Mouse (Mus musculus) lung, embryonic 14.5 days (tissue): ENCODE data around the gene Slc35d2. TPM values are rescaled to one million over a fixed set of nuclear protein-coding genes. Genes with fewer than 3 reads are reported as not detected.

Source experiments
- ATAC-seq: fragments of 200-750 bp; cut with Nextera tagmentation; 2 replicates; pipeline ENCODE4 v1.8.0; 2017; ENCODE audit warnings: mild to moderate bottlenecking, moderate TSS enrichment, moderate library complexity; ENCODE audit not compliant: insufficient read depth
- DNase-seq: peaks from one replicate; pipeline ENCODE4 v3.0.0-alpha.2; 2015
- H3K27ac ChIP-seq: fragments of 300-500 bp; sonication (generic); 2 replicates; pipeline ENCODE4 v1.5.1; 2014; ENCODE audit warnings: low read depth, mild to moderate bottlenecking, moderate library complexity
- H3K27me3 ChIP-seq: fragments of 300-500 bp; sonication (generic); 2 replicates; pipeline ENCODE4 v1.6.1; 2014; ENCODE audit warnings: low read length, control low read depth; ENCODE audit not compliant: insufficient read depth
- H3K36me3 ChIP-seq: fragments of 300-500 bp; sonication (generic); 2 replicates; pipeline ENCODE4 v1.6.1; 2014; ENCODE audit warnings: control low read depth; ENCODE audit not compliant: insufficient read depth
- H3K4me1 ChIP-seq: fragments of 300-500 bp; sonication (generic); 2 replicates; pipeline ENCODE4 v1.6.1; 2014; ENCODE audit warnings: antibody characterized with exemption, control low read depth; ENCODE audit not compliant: insufficient read depth
- H3K4me2 ChIP-seq: fragments of 300-500 bp; sonication (generic); 2 replicates; pipeline ENCODE4 v1.6.1; 2014; ENCODE audit warnings: mild to moderate bottlenecking
- H3K4me3 ChIP-seq: fragments of 300-500 bp; sonication (generic); 2 replicates; pipeline ENCODE4 v1.5.1; 2014; ENCODE audit warnings: low read depth, low read length
- H3K9ac ChIP-seq: fragments of 300-500 bp; sonication (generic); 2 replicates; pipeline ENCODE4 v1.6.1; 2014
- H3K9me3 ChIP-seq: fragments of 300-500 bp; sonication (generic); 2 replicates; pipeline ENCODE4 v1.6.1; 2016; ENCODE audit warnings: low read depth, low read length, control low read depth
- CTCF ChIP-seq: IDR thresholded peaks from 2 replicates; pipeline ENCODE4 v1.5.1; 2016; ENCODE audit warnings: antibody characterized with exemption, low read depth
- WGBS: fragments of 180-500 bp; shearing (Covaris S2); extraction: QIAGEN DNeasy Blood & Tissue Kit; methylation state at CpG from one replicate; pipeline ENCODE4 v1.1.7; 2014; 5-methylcytosine and 5-hydroxymethylcytosine counted together
- polyA plus RNA-seq: library from polyadenylated mRNA; unstranded; fragments of >200 nt; fragmentation: Nextera tagmentation; extraction: Ambion mirVana; gene quantifications from 2 replicates; pipeline ENCODE4 v1.2.1, GENCODE M21; 2014

Gene Slc35d2
- polyA plus RNA-seq, 1 experiment from 2014 or later, result 4.4 TPM

DNA sequence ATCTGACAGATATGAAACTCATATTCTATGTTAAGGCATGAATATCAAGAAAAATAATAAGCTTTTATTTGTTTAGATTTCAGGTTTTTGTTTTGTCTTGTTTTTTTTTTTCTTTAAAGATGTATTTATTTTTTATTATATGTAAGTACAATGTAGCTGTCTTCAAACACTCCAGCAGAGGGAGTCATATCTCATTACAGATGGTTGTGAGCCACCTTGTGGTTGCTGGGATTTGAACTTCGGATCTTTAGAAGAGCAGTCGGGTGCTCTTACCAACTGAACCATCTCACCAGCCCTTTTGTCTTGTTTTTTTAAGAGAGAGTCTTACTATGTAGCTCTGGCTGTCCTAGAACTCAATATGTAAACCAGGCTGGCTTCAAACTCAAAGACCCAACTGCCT, 11.7 kb downstream of the Slc35d2 start:
- peak; percentile 36 for TF ChIP-seq CTCF
- ATAC-seq (no peak), DNase-seq (no peak)
- Histone ChIP-seq H3K4me2 (no peak overlapping the region), H3K27me3 (no peaks in the 10 kb centered on the region), H3K9ac (no peak overlapping the region), H3K36me3 (no peaks in the 10 kb centered on the region), H3K9me3 (no peaks in the 10 kb centered on the region), H3K4me1 (no peaks in the 10 kb centered on the region), H3K4me3 (no peak overlapping the region), H3K27ac (no peak overlapping the region)
- 49% methylated on average over 2 of the region's 2 CpGs for WGBS

DNA sequence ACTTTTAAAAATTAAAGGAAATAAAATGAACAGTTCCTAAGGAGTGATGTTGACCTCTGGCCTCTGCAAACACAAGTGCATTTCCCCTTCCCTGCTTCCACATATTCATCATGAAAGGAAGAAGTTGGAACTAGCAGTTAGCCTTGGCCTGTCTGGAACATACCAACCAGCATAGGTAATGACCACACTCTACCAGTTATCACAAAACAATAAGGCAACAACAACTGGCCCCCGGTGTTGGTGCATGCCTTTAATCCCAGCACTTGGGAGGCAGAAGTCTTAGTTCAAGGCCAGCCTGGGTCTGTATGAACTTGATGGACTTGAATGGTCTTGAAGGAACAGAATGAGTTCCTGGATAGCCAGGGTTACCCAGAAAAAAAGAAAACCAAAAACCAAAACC, 18.7 kb downstream of the Slc35d2 start:
- WGBS, result 100% methylated on average over 1 of the region's 1 CpGs
- ATAC-seq (no peak), DNase-seq (no peak)
- no peaks in the 10 kb centered on the region for H3K27me3 ChIP-seq
- H3K4me3 ChIP-seq, result no peak overlapping the region
- no peaks in the 10 kb centered on the region for H3K4me1 ChIP-seq
- H3K9ac ChIP-seq, result no peak overlapping the region
- no peak overlapping the region for H3K27ac ChIP-seq
- H3K9me3 ChIP-seq, result no peaks in the 10 kb centered on the region
- H3K4me2 ChIP-seq, result no peak overlapping the region
- no peak for TF ChIP-seq CTCF
- H3K36me3 ChIP-seq, result no peaks in the 10 kb centered on the region

DNA sequence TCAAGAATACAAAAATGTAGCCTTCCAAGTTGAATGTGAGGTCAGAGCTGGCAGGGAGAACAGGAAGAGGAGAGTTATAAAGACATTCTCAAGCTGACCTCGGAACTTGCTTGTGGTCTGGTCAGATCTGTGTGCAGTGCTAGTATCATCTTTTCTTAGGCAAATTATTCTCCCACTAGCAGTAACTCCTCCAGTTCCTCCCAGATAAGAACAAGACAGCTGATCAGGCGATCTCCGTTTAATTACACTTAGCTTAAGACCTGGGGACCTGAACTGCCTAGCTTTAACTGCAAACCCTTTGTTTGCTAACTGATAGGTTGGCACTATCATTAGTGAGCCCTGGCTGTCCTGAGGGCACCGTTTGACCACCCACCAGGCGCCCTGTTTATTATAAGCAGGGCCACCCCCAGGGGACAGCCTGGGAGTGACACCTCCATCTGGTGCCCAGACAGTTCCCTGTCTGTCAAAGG, 20.8 kb downstream of the Slc35d2 start:
- no peaks in the 10 kb centered on the region for H3K4me1 ChIP-seq
- no peak for TF ChIP-seq CTCF
- H3K4me2 ChIP-seq, result peak overlapping the region; percentile 28; the same call in 1 of the 2 replicates
- WGBS, result 17% methylated on average over 5 of the region's 5 CpGs
- no peaks in the 10 kb centered on the region for H3K36me3 ChIP-seq
- no peak overlapping the region for H3K9ac ChIP-seq
- H3K4me3 ChIP-seq, result no peak overlapping the region
- DNase-seq (peak; percentile 50), ATAC-seq (no peak)
- H3K9me3 ChIP-seq, result no peaks in the 10 kb centered on the region
- no peaks in the 10 kb centered on the region for H3K27me3 ChIP-seq
- H3K27ac ChIP-seq, result no peak overlapping the region

DNA sequence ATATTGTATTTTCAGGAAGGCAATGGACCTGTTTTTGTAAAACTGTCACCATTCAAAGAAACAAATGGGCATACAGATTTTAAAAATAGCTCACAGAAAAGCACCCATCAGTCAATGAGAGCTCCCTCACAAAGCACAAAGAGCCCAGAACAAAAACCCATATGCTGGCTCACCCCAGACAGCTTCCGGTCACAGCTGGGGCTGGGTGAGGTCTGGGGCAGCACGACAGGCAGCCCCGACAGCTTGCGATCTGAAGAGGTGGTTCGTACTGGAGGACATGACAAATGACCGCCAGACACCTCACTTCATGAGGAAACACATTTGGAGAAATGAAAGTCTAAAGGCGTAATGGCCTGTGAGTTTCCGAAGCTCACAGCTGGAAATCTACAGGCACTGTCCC, 21.6 kb downstream of the Slc35d2 start:
- Histone ChIP-seq H3K4me3 (no peak overlapping the region), H3K9ac (no peak overlapping the region), H3K4me2 (peak overlapping the region; percentile 15; the same call in 1 of the 2 replicates), H3K4me1 (no peaks in the 10 kb centered on the region), H3K27me3 (no peaks in the 10 kb centered on the region), H3K36me3 (no peaks in the 10 kb centered on the region), H3K9me3 (no peaks in the 10 kb centered on the region), H3K27ac (no peak overlapping the region)
- ATAC-seq (peak; percentile 60; the same call in 1 of the 2 replicates), DNase-seq (peak; percentile 57)
- WGBS, result 21% methylated on average over 8 of the region's 8 CpGs
- no peak for TF ChIP-seq CTCF

DNA sequence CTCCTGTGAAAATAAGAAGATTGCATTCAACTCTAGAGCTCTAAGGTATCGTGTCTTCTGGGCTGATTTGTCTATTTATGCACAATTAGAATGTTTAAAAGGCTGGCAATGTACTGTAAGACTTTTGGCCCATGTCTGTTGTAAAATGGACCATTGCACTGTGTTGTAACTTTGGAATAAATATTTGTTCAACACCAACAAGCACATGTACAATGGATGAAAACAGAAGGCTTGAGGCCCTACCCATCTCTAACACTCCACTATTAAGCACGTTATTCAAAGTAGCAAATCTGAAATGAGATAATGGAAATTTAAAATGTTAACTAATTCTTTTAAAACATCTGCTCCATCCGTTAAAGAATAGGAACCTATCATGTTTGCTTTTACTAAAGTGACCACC, 22.1 kb downstream of the Slc35d2 start:
- TF ChIP-seq CTCF, result no peak
- Histone ChIP-seq H3K4me2 (no peak overlapping the region), H3K9me3 (no peaks in the 10 kb centered on the region)

DNA sequence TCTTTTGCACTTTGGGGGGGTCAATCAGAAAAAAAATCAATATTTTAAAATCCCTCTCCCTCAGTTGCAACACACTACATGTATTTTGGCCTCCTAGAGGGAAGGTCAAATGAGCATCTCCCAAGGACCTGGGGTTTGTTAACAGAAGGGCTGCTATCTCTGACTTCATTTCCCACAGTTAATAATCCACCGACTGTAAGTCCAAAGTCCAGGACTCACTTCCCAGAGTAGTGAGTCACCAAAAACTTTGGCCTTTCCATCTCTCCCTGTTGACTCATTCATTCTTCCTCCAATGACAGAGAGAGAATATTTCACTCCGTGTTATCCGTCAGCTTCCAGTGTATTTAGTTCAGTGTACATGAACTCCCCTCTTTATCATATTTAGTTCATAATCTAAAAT, 23.5 kb downstream of the Slc35d2 start:
- Histone ChIP-seq H3K9ac (no peak overlapping the region), H3K9me3 (no peaks in the 10 kb centered on the region), H3K27me3 (no peaks in the 10 kb centered on the region), H3K4me2 (no peak overlapping the region), H3K27ac (no peak overlapping the region), H3K4me1 (no peaks in the 10 kb centered on the region), H3K4me3 (no peak overlapping the region), H3K36me3 (no peaks in the 10 kb centered on the region)
- 79% methylated on average over 3 of the region's 3 CpGs for WGBS
- no peak for DNase-seq
- ATAC-seq, result no peak
- TF ChIP-seq CTCF, result no peak

More for the DNA sequence above, 22.1 kb downstream of the Slc35d2 start:
- no peaks in the 10 kb centered on the region for H3K4me1 ChIP-seq
- H3K36me3 ChIP-seq, result no peaks in the 10 kb centered on the region
- WGBS, result 38% methylated on average over 3 of the region's 3 CpGs
- H3K27me3 ChIP-seq, result no peaks in the 10 kb centered on the region
- no peak for DNase-seq
- no peak for ATAC-seq
- H3K4me3 ChIP-seq, result no peak overlapping the region
- H3K27ac ChIP-seq, result no peak overlapping the region
- no peak overlapping the region for H3K9ac ChIP-seq

DNA sequence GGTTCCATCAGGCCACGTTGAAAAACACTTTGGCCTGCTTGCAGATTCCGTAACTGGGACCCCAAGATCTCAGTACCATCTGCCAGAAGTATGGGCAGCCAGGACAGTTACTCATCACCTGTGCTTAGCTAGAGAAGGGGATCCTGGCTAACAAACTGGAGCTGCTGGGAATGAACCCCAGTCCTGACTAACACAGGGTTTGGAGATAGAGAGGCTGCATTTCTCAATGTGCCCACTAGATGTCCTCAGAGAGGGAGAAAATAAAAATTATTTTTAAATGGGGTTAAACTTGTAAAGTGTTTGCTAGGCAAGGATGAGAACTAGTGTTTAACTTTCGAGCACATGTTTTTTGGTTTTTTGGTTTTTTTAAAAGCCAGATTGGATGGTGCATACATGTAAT, 29.0 kb downstream of the Slc35d2 start:
- peak; percentile 79 for TF ChIP-seq CTCF
- no peaks in the 10 kb centered on the region for H3K4me1 ChIP-seq
- ATAC-seq (peak; percentile 66), DNase-seq (peak; percentile 85)
- no peak overlapping the region for H3K4me2 ChIP-seq
- H3K27me3 ChIP-seq, result no peaks in the 10 kb centered on the region
- 61% methylated on average over 3 of the region's 3 CpGs for WGBS
- no peak overlapping the region for H3K4me3 ChIP-seq
- H3K9ac ChIP-seq, result no peak overlapping the region
- H3K36me3 ChIP-seq, result no peaks in the 10 kb centered on the region
- no peak overlapping the region for H3K27ac ChIP-seq
- H3K9me3 ChIP-seq, result no peaks in the 10 kb centered on the region

DNA sequence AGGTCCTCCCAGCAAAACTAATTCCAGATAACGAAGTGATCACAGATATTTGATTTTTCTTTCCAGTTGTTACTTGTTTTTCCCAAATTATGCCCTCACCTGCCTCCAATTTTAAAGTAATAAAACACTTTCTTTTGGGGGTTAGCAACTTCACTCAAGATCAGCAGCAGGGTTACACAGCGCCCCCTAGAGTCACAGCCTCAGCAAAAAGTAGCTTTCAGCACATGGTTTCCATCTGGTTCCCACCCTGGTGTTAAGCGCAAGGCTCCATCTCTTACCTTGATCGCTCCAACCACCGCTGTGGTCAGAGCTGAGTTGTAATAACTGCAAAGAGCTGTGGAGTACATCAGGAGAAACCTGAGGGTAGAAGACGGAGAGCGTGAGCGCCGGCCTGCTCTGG, 30.2 kb downstream of the Slc35d2 start:
- Histone ChIP-seq H3K9ac (no peak overlapping the region), H3K9me3 (no peaks in the 10 kb centered on the region), H3K4me1 (no peaks in the 10 kb centered on the region), H3K27ac (no peak overlapping the region), H3K36me3 (no peaks in the 10 kb centered on the region), H3K4me3 (no peak overlapping the region), H3K27me3 (no peaks in the 10 kb centered on the region), H3K4me2 (no peak overlapping the region)
- DNase-seq (peak; percentile 57), ATAC-seq (no peak)
- peak; percentile 53 for TF ChIP-seq CTCF
- 73% methylated on average over 9 of the region's 9 CpGs for WGBS
